Mouse (Mus musculus) bone marrow macrophage, adult 2 months (primary cell): Measurements from ENCODE around the gene Shisa7.

Experiments
- CTCF ChIP-seq: IDR thresholded peaks from 2 replicates; pipeline ENCODE4 v1.5.1; 2012; ENCODE audit warnings: low read depth, mild to moderate bottlenecking, low read length, moderate library complexity
- POLR2A ChIP-seq: IDR thresholded peaks from 2 replicates; pipeline ENCODE4 v1.6.1; 2012; ENCODE audit warnings: mild to moderate bottlenecking, low read depth, low read length, borderline replicate concordance

GRCm38 (mm10) chr7:4866631-4867180, 22.2 kb upstream of the Shisa7 start:
- no peak for TF ChIP-seq CTCF
- TF ChIP-seq POLR2A, result no peak
